Mouse (Mus musculus) bone marrow macrophage, adult 2 months (primary cell): Measurements from ENCODE around the gene Rhoh. TPM values are rescaled to one million over a fixed set of nuclear protein-coding genes. Genes with fewer than 3 reads are reported as not detected.

Experiments
- H3K27ac ChIP-seq: 2 replicates; pipeline ENCODE4 v1.5.1; 2012; ENCODE audit warnings: low read depth, low read length; ENCODE audit not compliant: insufficient read depth
- H3K4me1 ChIP-seq: 2 replicates; pipeline ENCODE4 v1.6.1; 2012; ENCODE audit warnings: low read length; ENCODE audit not compliant: control insufficient read depth, insufficient read depth
- H3K4me3 ChIP-seq: 2 replicates; pipeline ENCODE4 v1.5.1; 2012; ENCODE audit warnings: mild to moderate bottlenecking, low read length, moderate library complexity; ENCODE audit not compliant: insufficient read depth
- CTCF ChIP-seq: IDR thresholded peaks from 2 replicates; pipeline ENCODE4 v1.5.1; 2012; ENCODE audit warnings: low read depth, mild to moderate bottlenecking, low read length, moderate library complexity
- POLR2A ChIP-seq: IDR thresholded peaks from 2 replicates; pipeline ENCODE4 v1.6.1; 2012; ENCODE audit warnings: mild to moderate bottlenecking, low read depth, low read length, borderline replicate concordance
- polyA plus RNA-seq: library from polyadenylated mRNA; stranded (reverse); fragments of >200 nt; gene quantifications from 2 replicates; pipeline ENCODE4 v1.2.4, GENCODE M21; 2012; ENCODE audit not compliant: missing spikeins, insufficient read depth, insufficient read length

Gene Rhoh
- polyA plus RNA-seq: 2.1 and 2.4 TPM in 2 replicates

GRCm38 (mm10) chr5:65861154-65861944 lies at the start of gene Rhoh:
TSS of gene Rhoh (plus strand) at chr5:65861213.
- Histone ChIP-seq H3K27ac (no peak within 1 kb of the TSS), H3K4me3 (no peak within 1 kb of the TSS), H3K4me1 (peaks cover 8% of the 10 kb centered on the region)
- TF ChIP-seq POLR2A (no peak), CTCF (no peak)

DNA sequence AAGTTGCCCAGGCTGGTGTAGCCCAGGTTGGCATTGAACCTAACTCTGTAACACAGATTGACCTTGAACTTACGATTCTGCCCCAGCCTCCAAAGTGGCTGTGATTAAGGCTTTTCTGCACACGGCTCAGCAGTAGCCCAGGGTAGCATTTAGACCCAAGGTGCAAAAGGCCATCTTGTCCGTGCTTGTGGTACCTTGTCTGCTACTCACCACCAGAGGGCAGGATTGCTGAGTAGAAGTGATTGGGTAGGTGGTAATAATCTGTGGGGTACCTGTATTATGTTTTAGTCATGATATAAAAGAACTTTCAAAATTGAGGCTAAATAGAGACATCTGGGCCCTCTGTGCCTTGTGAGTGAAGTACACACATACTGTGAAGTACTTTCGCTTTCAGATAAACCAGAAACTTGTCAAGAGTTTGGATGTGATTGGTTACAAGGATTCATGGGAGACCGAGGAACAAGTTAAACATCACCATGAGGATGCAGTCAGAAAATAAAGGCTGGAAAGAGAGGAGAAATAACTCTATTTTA lies 37.3 kb upstream of the Rhoh start:
- Histone ChIP-seq H3K27ac (no peak overlapping the region), H3K4me1 (no peaks in the 10 kb centered on the region), H3K4me3 (no peak overlapping the region)
- TF ChIP-seq POLR2A: no peak
- TF ChIP-seq CTCF: 0 out of 2 replicates have a peak, but pooled peaks have one; percentile 14

DNA sequence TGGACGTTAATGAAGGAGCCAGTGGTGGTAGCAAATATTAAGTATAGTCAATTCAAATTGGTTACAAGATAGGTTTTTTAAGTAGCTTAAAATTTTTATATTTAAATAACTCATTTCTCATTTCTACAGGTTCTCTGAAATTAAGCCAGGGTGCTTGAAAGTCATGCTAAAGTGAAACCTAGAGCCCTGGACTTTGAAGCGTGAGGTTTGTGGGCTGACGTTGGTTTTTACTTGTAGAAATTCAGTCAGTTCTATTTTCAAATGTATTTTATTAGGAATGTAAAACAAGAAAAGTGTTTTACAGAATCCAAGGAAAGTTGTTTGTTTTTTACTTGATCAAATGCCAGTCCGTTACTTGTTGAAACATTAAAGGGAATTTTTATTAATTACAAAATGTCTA lies 34.5 kb upstream of the Rhoh start:
- TF ChIP-seq POLR2A (no peak), CTCF (no peak)
- no peak overlapping the region for H3K27ac ChIP-seq
- H3K4me1 ChIP-seq: no peaks in the 10 kb centered on the region
- no peak overlapping the region for H3K4me3 ChIP-seq

DNA sequence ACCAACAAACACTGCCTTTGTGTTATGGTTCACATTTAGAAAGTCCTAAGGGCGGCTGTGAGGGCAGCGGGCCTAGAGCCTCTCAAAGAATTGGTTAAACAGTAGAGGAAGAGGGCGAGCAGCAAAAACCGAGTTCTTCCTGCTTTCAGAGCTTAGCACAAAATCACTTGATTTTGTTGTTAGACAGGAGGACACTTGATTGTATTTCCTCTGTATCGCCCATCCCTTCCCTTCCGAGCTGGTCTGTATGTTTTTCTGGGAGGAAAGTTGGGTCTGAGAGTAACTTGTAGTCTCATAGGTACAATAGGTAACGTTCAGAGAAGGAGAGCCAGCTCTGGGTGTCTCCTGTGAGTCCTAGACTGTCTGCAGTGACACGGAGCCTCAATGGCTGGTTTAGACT lies 33.9 kb upstream of the Rhoh start:
- no peak overlapping the region for H3K27ac ChIP-seq
- no peaks in the 10 kb centered on the region for H3K4me1 ChIP-seq
- TF ChIP-seq CTCF (no peak), POLR2A (no peak)
- no peak overlapping the region for H3K4me3 ChIP-seq

DNA sequence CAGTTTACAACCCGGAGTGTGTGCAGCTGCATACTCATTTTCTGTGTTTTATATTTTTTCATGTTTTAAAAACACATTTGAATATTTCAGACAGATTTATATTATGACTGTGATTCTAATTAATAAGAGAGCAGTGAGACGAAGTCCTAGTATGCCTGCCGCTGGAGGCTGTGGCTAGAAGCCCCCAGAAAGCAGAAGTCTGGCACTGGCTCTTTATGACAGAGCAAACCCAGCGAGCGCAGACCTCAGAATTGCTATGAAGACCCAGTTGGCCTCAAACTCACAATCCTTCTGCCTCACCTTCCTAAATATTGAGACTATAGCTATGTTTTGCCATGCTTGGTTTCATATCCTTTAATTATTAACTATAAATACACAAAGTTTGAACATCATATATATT lies 32.8 kb upstream of the Rhoh start:
- Histone ChIP-seq H3K4me3 (no peak overlapping the region), H3K4me1 (no peaks in the 10 kb centered on the region), H3K27ac (no peak overlapping the region)
- TF ChIP-seq CTCF: no peak
- no peak for TF ChIP-seq POLR2A

DNA sequence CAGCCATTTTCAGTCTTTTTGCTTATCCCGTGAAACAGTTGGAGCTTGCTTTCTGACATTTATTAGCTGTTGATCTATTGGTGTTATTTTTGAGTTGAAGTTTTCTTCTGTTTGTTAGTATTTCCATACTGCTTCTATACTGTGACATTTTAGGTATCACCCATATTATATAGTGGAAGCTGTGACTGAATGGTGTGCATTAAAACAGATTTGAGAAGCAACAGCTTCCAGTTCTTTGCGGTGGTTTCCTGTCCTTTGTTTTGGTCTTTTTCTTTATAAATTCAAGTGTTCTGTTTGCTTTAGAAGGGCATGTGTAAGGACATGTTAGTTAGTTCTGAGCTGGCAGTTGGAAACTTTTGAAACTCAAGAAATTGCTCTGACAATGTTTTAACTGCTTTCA lies 32.0 kb upstream of the Rhoh start:
- H3K4me1 ChIP-seq: no peaks in the 10 kb centered on the region
- H3K27ac ChIP-seq: no peak overlapping the region
- TF ChIP-seq POLR2A (no peak), CTCF (no peak)

GRCm38 (mm10) chr5:65831917-65832618 lies 28.9 kb upstream of the Rhoh start:
- TF ChIP-seq POLR2A (no peak), CTCF (no peak)
- no peaks in the 10 kb centered on the region for H3K4me1 ChIP-seq
- no peak overlapping the region for H3K4me3 ChIP-seq

More for the DNA sequence above, 32.0 kb upstream of the Rhoh start:
- H3K4me3 ChIP-seq: no peak overlapping the region

GRCm38 (mm10) chr5:65833092-65833491 lies 27.9 kb upstream of the Rhoh start:
- TF ChIP-seq CTCF: no peak
- no peak for TF ChIP-seq POLR2A
- Histone ChIP-seq H3K4me3 (no peak overlapping the region), H3K27ac (no peak overlapping the region), H3K4me1 (no peaks in the 10 kb centered on the region)

More at GRCm38 (mm10) chr5:65831917-65832618, 28.9 kb upstream of the Rhoh start:
- H3K27ac ChIP-seq: no peak overlapping the region

GRCm38 (mm10) chr5:65833766-65834498 lies 27.1 kb upstream of the Rhoh start:
- H3K4me1 ChIP-seq: no peaks in the 10 kb centered on the region
- TF ChIP-seq POLR2A (no peak), CTCF (no peak)
- no peak overlapping the region for H3K4me3 ChIP-seq
- no peak overlapping the region for H3K27ac ChIP-seq

- H3K4me1 ChIP-seq: no peaks in the 10 kb centered on the region
- TF ChIP-seq POLR2A: no peak
- TF ChIP-seq CTCF: no peak
- no peak overlapping the region for H3K27ac ChIP-seq
- H3K4me3 ChIP-seq: no peak overlapping the region
These were observed 23.0 kb upstream of the Rhoh start for GRCm38 (mm10) chr5:65838053-65838452.
